Mouse (Mus musculus): ENCODE data around the gene Gm8909.
"Not testable (repeated sequence)": the region's sequence is repeated elsewhere in the genome, so short reads cannot be mapped to it uniquely, and the experiment has no call there.

DNA sequence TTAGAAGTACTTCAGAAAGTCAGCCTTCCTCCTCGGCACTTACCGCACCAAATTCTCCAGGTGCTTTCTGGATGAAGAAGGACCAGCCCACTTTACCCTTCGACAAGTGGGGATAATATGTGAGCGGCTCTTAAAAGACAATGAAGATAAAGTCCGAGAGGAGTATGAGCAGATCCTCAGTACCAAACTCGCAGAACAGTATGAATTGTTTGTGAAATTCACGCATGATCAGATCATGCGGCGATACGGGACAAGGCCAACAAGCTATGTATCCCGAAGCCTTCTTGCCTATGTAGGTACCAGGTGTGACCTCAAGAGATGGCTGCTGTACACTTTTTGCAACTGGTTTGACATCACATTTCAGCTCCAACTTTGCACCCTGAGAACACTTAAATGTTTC is 10.1 kb downstream of the Gm8909 start:
- not testable (repeated sequence) for TF ChIP-seq POLR2A (IDR thresholded peaks at IDR 0.05; ENCODE audit: borderline replicate concordance, low read depth, low read length); CTCF (IDR thresholded peaks at IDR 0.05; ENCODE audit: low read depth, low read length)

All from bone marrow macrophage, adult 2 months (primary cell).